Mouse (Mus musculus) MEL (cell line): ENCODE measurements around the gene Abcc3. TPM values are rescaled to one million over a fixed set of nuclear protein-coding genes. Genes with fewer than 3 reads are reported as not detected.

ENCODE experiments used
- DNase-seq: peaks from one replicate; pipeline ENCODE4 v3.0.0; 2011; ENCODE audit warnings: low read depth, low spot score
- H3K27ac ChIP-seq: 2 replicates; pipeline ENCODE4 v1.5.1; 2012; ENCODE audit warnings: low read depth, mild to moderate bottlenecking, control low read depth, low read length, moderate library complexity; ENCODE audit not compliant: control insufficient read depth
- H3K27me3 ChIP-seq, 2 experiments: fragments of 150-350 bp in 1 of 2; sonication (generic) in 1 of 2; 2 replicates each; pipeline ENCODE4 v1.6.1; 2012; ENCODE audit warnings: low read length in 2 of 2, mild to moderate bottlenecking in 2 of 2, improper control_type of control experiment in 1 of 2, moderate library complexity in 1 of 2; ENCODE audit not compliant: insufficient read depth in 2 of 2, control insufficient read depth in 1 of 2
- H3K36me3 ChIP-seq, 2 experiments: 2 replicates each; pipeline ENCODE4 v1.6.1; 2012 to 2014; ENCODE audit warnings: low read length in 2 of 2, improper control_type of control experiment in 1 of 2, inconsistent platforms in 1 of 2, mild to moderate bottlenecking in 1 of 2; ENCODE audit not compliant: insufficient read depth in 2 of 2, control insufficient read depth in 1 of 2
- H3K4me1 ChIP-seq, 2 experiments: fragments of 150-350 bp in 1 of 2; sonication (generic) in 1 of 2; 2 replicates each; pipeline ENCODE4 v1.6.1; 2012; ENCODE audit warnings: low read length in 2 of 2, improper control_type of control experiment in 1 of 2, mild to moderate bottlenecking in 1 of 2; ENCODE audit not compliant: insufficient read depth in 2 of 2, control insufficient read depth in 1 of 2
- H3K4me3 ChIP-seq, 2 experiments: fragments of 150-350 bp in 1 of 2; sonication (generic) in 1 of 2; 2 replicates each; pipeline ENCODE4 v1.5.1; 2012; ENCODE audit warnings: low read depth in 2 of 2, low read length in 2 of 2, mild to moderate bottlenecking in 2 of 2, moderate library complexity in 2 of 2, control low read depth in 1 of 2, improper control_type of control experiment in 1 of 2; ENCODE audit not compliant: control insufficient read depth in 1 of 2, insufficient read depth in 1 of 2
- H3K79me2 ChIP-seq: 2 replicates; pipeline ENCODE4 v1.6.1; 2012; ENCODE audit warnings: mild to moderate bottlenecking, low read length, moderate library complexity; ENCODE audit not compliant: control insufficient read depth, poor library complexity, insufficient read depth
- H3K9ac ChIP-seq: 2 replicates; pipeline ENCODE4 v1.6.1; 2012; ENCODE audit warnings: low read depth, mild to moderate bottlenecking, control low read depth, low read length, moderate library complexity; ENCODE audit not compliant: control insufficient read depth, poor library complexity, severe bottlenecking
- H3K9me3 ChIP-seq: fragments of 150-350 bp; sonication (generic); replicated peaks from 2 replicates; pipeline ENCODE4 v1.6.1; 2012; ENCODE audit warnings: mild to moderate bottlenecking, low read length, improper control_type of control experiment, moderate library complexity; ENCODE audit not compliant: insufficient read depth
- BHLHE40 ChIP-seq: IDR thresholded peaks from 2 replicates; pipeline ENCODE4 v1.6.1; 2012; ENCODE audit warnings: low read depth, mild to moderate bottlenecking, inconsistent platforms, low read length, improper control_type of control experiment, borderline replicate concordance
- E2F4 ChIP-seq: IDR thresholded peaks from 2 replicates; pipeline ENCODE4 v1.6.1; 2011; ENCODE audit warnings: low read depth, low read length, improper control_type of control experiment, borderline replicate concordance
- ETS1 ChIP-seq: IDR thresholded peaks from 2 replicates; pipeline ENCODE4 v1.6.1; 2012; ENCODE audit warnings: low read depth, mild to moderate bottlenecking, inconsistent platforms, low read length, improper control_type of control experiment, moderate library complexity
- GATA1 ChIP-seq: IDR thresholded peaks from 2 replicates; pipeline ENCODE4 v1.6.1; 2011; ENCODE audit warnings: low read depth, low read length, improper control_type of control experiment
- HCFC1 ChIP-seq: IDR thresholded peaks from 2 replicates; pipeline ENCODE4 v1.6.1; 2012; ENCODE audit warnings: low read depth, mild to moderate bottlenecking, inconsistent platforms, low read length, improper control_type of control experiment, moderate library complexity
- KAT2A ChIP-seq: conservative IDR thresholded peaks from 2 replicates; pipeline ENCODE4 v1.6.1; 2012; ENCODE audit warnings: low read depth, low read length, improper control_type of control experiment, inconsistent platforms
- MAZ ChIP-seq: IDR thresholded peaks from 2 replicates; pipeline ENCODE4 v1.6.1; 2012; ENCODE audit warnings: low read depth, mild to moderate bottlenecking, inconsistent platforms, low read length, improper control_type of control experiment
- MEF2A ChIP-seq: IDR thresholded peaks from 2 replicates; pipeline ENCODE4 v1.6.1; 2014; ENCODE audit warnings: low read depth, mild to moderate bottlenecking, inconsistent platforms, low read length, improper control_type of control experiment; ENCODE audit not compliant: poor library complexity, insufficient replicate concordance, severe bottlenecking; ENCODE audit errors: extremely low read depth
- POLR2AphosphoS2 ChIP-seq: IDR thresholded peaks from 2 replicates; pipeline ENCODE4 v1.6.1; 2011; ENCODE audit warnings: low read length, improper control_type of control experiment
- POLR2AphosphoS5 ChIP-seq: IDR thresholded peaks from 2 replicates; pipeline ENCODE4 v1.6.1; 2012; ENCODE audit warnings: low read depth, borderline replicate concordance, mild to moderate bottlenecking, inconsistent platforms, low read length, moderate library complexity, mixed read lengths
- RAD21 ChIP-seq: IDR thresholded peaks from 2 replicates; pipeline ENCODE4 v1.6.1; 2011; ENCODE audit warnings: mild to moderate bottlenecking, low read depth, low read length, improper control_type of control experiment
- RCOR1 ChIP-seq: IDR thresholded peaks from 2 replicates; pipeline ENCODE4 v1.6.1; 2012; ENCODE audit warnings: low read depth, mild to moderate bottlenecking, inconsistent platforms, low read length, improper control_type of control experiment
- TAL1 ChIP-seq: IDR thresholded peaks from 2 replicates; pipeline ENCODE4 v1.6.1; 2012; ENCODE audit warnings: mild to moderate bottlenecking, inconsistent platforms, low read length, moderate library complexity, mixed read lengths
- TCF12 ChIP-seq: IDR thresholded peaks from 2 replicates; pipeline ENCODE4 v1.6.1; 2014; ENCODE audit warnings: low read depth, mild to moderate bottlenecking, inconsistent platforms, low read length, improper control_type of control experiment, moderate library complexity
- ZMIZ1 ChIP-seq: IDR thresholded peaks from 2 replicates; pipeline ENCODE4 v1.6.1; 2012; ENCODE audit warnings: low read depth, mild to moderate bottlenecking, inconsistent platforms, low read length, improper control_type of control experiment, moderate library complexity
- ZNF384 ChIP-seq: IDR thresholded peaks from 2 replicates; pipeline ENCODE4 v1.6.1; 2012; ENCODE audit warnings: low read depth, mild to moderate bottlenecking, inconsistent platforms, low read length, improper control_type of control experiment
- polyA plus RNA-seq, 2 experiments: library from polyadenylated mRNA; stranded (reverse) in 1 of 2; unstranded in 1 of 2; fragments of >175 nt in 1 of 2; fragments of >200 nt in 1 of 2; gene quantifications; 2 replicates each; pipeline versions ENCODE4 v1.2.1 to v1.2.4; 2012; ENCODE audit warnings: low replicate concordance in 2 of 2, low read depth in 1 of 2; ENCODE audit not compliant: insufficient read length in 2 of 2, insufficient read depth in 1 of 2, missing spikeins in 1 of 2
- total RNA-seq: library from RNA; depleted of rRNA; stranded (reverse); fragments of 300-350 nt; gene quantifications from 2 replicates; pipeline ENCODE4 v1.2.3, GENCODE M21; 2012

Abcc3 gene
- total and polyA plus RNA-seq, 3 experiments = 0.27 to 0.29 TPM; not detected in 1

DNA sequence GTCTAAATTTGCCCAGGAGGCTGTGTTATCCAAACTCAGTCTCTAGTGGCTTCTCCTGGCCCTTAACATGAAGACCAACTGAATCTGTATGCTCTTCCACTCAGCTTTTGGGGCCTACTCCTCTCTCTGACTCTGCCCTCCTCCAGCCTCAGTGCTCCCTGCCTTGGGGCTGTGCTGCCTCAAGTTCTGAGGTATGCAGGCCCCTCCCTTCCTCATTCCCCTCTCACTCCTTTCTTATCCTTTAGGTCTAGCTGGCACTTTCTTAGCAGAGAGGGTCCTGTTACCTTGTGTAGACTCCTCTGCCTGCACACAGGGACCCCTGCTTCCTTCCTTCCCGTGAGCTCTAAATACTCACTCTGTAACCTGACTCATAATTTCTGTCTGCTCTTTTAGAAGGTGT is 48.3 kb downstream of the Abcc3 start:
- peaks cover 0 to 5% of the 10 kb centered on the region in 2 experiments; a peak in 2 of 4 replicates for H3K4me1 ChIP-seq
- no peaks in the 10 kb centered on the region for H3K36me3 ChIP-seq
- H3K27ac ChIP-seq = no peak overlapping the region
- no peaks in the 10 kb centered on the region for H3K9me3 ChIP-seq
- H3K4me3 ChIP-seq = no peak overlapping the region
- no peaks in the 10 kb centered on the region; a peak in 1 of 4 replicates for H3K27me3 ChIP-seq
- TF ChIP-seq POLR2AphosphoS5 (no peak), MAZ (no peak), BHLHE40 (no peak), TCF12 (no peak), RCOR1 (no peak), E2F4 (no peak), HCFC1 (no peak), ETS1 (no peak), RAD21 (no peak), MEF2A (no peak)
- H3K79me2 ChIP-seq = no peaks in the 10 kb centered on the region
- no peak for DNase-seq
- H3K9ac ChIP-seq = no peak overlapping the region

DNA sequence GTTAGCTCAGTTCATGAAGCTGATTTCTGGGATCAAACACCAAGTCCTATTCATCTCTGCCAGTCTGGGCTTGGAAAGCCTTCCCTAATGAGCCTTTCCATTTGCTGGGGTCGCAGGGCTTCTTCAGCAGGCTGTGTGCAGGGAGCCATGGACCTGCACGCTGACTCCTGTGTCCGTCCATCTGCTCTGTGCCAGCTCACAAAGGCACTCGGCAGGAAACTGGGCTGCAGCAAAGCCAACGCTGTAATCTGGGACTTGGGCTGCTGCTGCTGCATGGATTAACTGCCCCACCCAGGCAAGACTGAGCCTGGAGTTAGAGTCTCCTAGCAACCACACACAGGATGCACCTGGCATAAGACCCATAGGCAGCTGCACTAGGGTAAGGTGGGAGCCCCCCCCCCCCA is 48.8 kb downstream of the Abcc3 start:
- no peak overlapping the region for H3K4me3 ChIP-seq
- no peaks in the 10 kb centered on the region; a peak in 1 of 4 replicates for H3K27me3 ChIP-seq
- no peaks in the 10 kb centered on the region for H3K9me3 ChIP-seq
- H3K4me1 ChIP-seq = no peaks in the 10 kb centered on the region; a peak in 1 of 4 replicates
- no peak overlapping the region for H3K27ac ChIP-seq
- H3K9ac ChIP-seq = no peak overlapping the region
- no peaks in the 10 kb centered on the region for H3K79me2 ChIP-seq
- DNase-seq = no peak
- no peak for TF ChIP-seq BHLHE40
- TF ChIP-seq ZMIZ1 = no peak
- no peaks in the 10 kb centered on the region for H3K36me3 ChIP-seq

DNA sequence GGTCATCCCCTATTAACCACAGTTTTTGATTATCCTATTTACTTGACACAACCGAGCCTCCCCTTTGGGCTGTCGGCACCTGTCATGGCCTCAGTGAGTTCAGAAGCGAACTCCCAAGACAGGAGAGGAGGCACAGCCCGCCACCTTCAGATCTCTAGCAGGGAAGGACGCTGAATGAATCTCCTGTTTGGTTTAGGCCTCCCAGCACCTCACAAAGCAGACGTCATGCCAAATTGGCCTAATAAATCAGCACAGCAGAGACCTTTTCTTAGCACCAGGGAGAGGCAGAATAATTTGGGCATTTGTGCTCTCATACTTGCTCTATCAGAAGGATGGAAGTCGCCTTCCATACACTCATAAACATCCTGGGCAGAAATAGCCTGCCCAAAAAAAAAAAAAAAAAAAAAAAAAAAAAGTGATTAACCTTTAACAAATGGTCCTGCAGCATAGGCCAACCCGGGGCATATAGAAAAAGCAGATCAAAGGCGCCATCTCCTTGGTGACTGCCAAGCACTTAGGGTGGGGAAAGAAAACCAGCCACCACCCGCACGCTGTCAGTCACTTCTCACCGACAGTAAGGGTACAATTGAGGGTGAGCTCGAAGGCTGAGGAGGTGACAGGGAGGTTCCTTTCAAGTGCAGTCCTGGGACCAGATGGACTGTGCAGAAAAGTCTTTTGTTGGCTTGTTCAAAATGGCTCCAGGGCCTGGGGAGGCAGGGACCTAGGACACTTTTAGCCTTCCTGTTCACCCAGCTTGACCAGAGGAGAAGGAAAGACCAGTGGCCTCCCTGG is 50.5 kb downstream of the Abcc3 start:
- Histone ChIP-seq H3K9me3 (no peaks in the 10 kb centered on the region), H3K79me2 (no peaks in the 10 kb centered on the region), H3K9ac (no peak overlapping the region), H3K36me3 (peaks cover 0 to 2% of the 10 kb centered on the region in 2 experiments; a peak in 1 of 4 replicates), H3K27me3 (no peaks in the 10 kb centered on the region; a peak in 1 of 4 replicates), H3K27ac (no peak overlapping the region), H3K4me1 (no peaks in the 10 kb centered on the region), H3K4me3 (no peak overlapping the region)
- no peak for DNase-seq
- TF ChIP-seq BHLHE40 (no peak), GATA1 (no peak), KAT2A (no peak), POLR2AphosphoS2 (peak; percentile 46), TAL1 (no peak), ZNF384 (peak; percentile 29; the same call in 1 of the 2 replicates)
